Mouse (Mus musculus) MEL (cell line): Measurements from ENCODE around the gene Man2a1. TPM values are rescaled to one million over a fixed set of nuclear protein-coding genes. Genes with fewer than 3 reads are reported as not detected.

Experiments used
- DNase-seq: peaks from one replicate; pipeline ENCODE4 v3.0.0; 2011; ENCODE audit warnings: low read depth, low spot score
- H3K27ac ChIP-seq: 2 replicates; pipeline ENCODE4 v1.5.1; 2012; ENCODE audit warnings: low read depth, mild to moderate bottlenecking, control low read depth, low read length, moderate library complexity; ENCODE audit not compliant: control insufficient read depth
- H3K27me3 ChIP-seq, 2 experiments: fragments of 150-350 bp in 1 of 2; sonication (generic) in 1 of 2; 2 replicates each; pipeline ENCODE4 v1.6.1; 2012; ENCODE audit warnings: low read length in 2 of 2, mild to moderate bottlenecking in 2 of 2, improper control_type of control experiment in 1 of 2, moderate library complexity in 1 of 2; ENCODE audit not compliant: insufficient read depth in 2 of 2, control insufficient read depth in 1 of 2
- H3K36me3 ChIP-seq, 2 experiments: 2 replicates each; pipeline ENCODE4 v1.6.1; 2012 to 2014; ENCODE audit warnings: low read length in 2 of 2, improper control_type of control experiment in 1 of 2, inconsistent platforms in 1 of 2, mild to moderate bottlenecking in 1 of 2; ENCODE audit not compliant: insufficient read depth in 2 of 2, control insufficient read depth in 1 of 2
- H3K4me1 ChIP-seq, 2 experiments: fragments of 150-350 bp in 1 of 2; sonication (generic) in 1 of 2; 2 replicates each; pipeline ENCODE4 v1.6.1; 2012; ENCODE audit warnings: low read length in 2 of 2, improper control_type of control experiment in 1 of 2, mild to moderate bottlenecking in 1 of 2; ENCODE audit not compliant: insufficient read depth in 2 of 2, control insufficient read depth in 1 of 2
- H3K4me3 ChIP-seq, 2 experiments: fragments of 150-350 bp in 1 of 2; sonication (generic) in 1 of 2; 2 replicates each; pipeline ENCODE4 v1.5.1; 2012; ENCODE audit warnings: low read depth in 2 of 2, low read length in 2 of 2, mild to moderate bottlenecking in 2 of 2, moderate library complexity in 2 of 2, control low read depth in 1 of 2, improper control_type of control experiment in 1 of 2; ENCODE audit not compliant: control insufficient read depth in 1 of 2, insufficient read depth in 1 of 2
- H3K79me2 ChIP-seq: 2 replicates; pipeline ENCODE4 v1.6.1; 2012; ENCODE audit warnings: mild to moderate bottlenecking, low read length, moderate library complexity; ENCODE audit not compliant: control insufficient read depth, poor library complexity, insufficient read depth
- H3K9ac ChIP-seq: 2 replicates; pipeline ENCODE4 v1.6.1; 2012; ENCODE audit warnings: low read depth, mild to moderate bottlenecking, control low read depth, low read length, moderate library complexity; ENCODE audit not compliant: control insufficient read depth, poor library complexity, severe bottlenecking
- H3K9me3 ChIP-seq: fragments of 150-350 bp; sonication (generic); replicated peaks from 2 replicates; pipeline ENCODE4 v1.6.1; 2012; ENCODE audit warnings: mild to moderate bottlenecking, low read length, improper control_type of control experiment, moderate library complexity; ENCODE audit not compliant: insufficient read depth
- BHLHE40 ChIP-seq: IDR thresholded peaks from 2 replicates; pipeline ENCODE4 v1.6.1; 2012; ENCODE audit warnings: low read depth, mild to moderate bottlenecking, inconsistent platforms, low read length, improper control_type of control experiment, borderline replicate concordance
- CHD1 ChIP-seq: IDR thresholded peaks from 2 replicates; pipeline ENCODE4 v1.6.1; 2012; ENCODE audit warnings: low read depth, mild to moderate bottlenecking, inconsistent platforms, low read length, improper control_type of control experiment
- CHD2 ChIP-seq: IDR thresholded peaks from 2 replicates; pipeline ENCODE4 v1.6.1; 2011; ENCODE audit warnings: low read length, improper control_type of control experiment
- ELF1 ChIP-seq: IDR thresholded peaks from 2 replicates; pipeline ENCODE4 v1.6.1; 2014; ENCODE audit warnings: low read depth, mild to moderate bottlenecking, inconsistent platforms, low read length, improper control_type of control experiment, moderate library complexity
- EP300 ChIP-seq, 2 experiments: IDR thresholded peaks; 2 replicates each; pipeline ENCODE4 v1.6.1; 2011; ENCODE audit warnings: improper control_type of control experiment in 2 of 2, low read length in 2 of 2, low read depth in 1 of 2, mild to moderate bottlenecking in 1 of 2
- GABPA ChIP-seq: IDR thresholded peaks from 2 replicates; pipeline ENCODE4 v1.6.1; 2012; ENCODE audit warnings: low read depth, mild to moderate bottlenecking, inconsistent platforms, low read length, improper control_type of control experiment, moderate library complexity
- HCFC1 ChIP-seq: IDR thresholded peaks from 2 replicates; pipeline ENCODE4 v1.6.1; 2012; ENCODE audit warnings: low read depth, mild to moderate bottlenecking, inconsistent platforms, low read length, improper control_type of control experiment, moderate library complexity
- MAFK ChIP-seq: IDR thresholded peaks from 2 replicates; pipeline ENCODE4 v1.6.1; 2011; ENCODE audit warnings: low read depth, mild to moderate bottlenecking, low read length, improper control_type of control experiment, borderline replicate concordance
- MEF2A ChIP-seq: IDR thresholded peaks from 2 replicates; pipeline ENCODE4 v1.6.1; 2014; ENCODE audit warnings: low read depth, mild to moderate bottlenecking, inconsistent platforms, low read length, improper control_type of control experiment; ENCODE audit not compliant: poor library complexity, insufficient replicate concordance, severe bottlenecking; ENCODE audit errors: extremely low read depth
- MXI1 ChIP-seq: IDR thresholded peaks from 2 replicates; pipeline ENCODE4 v1.6.1; 2011; ENCODE audit warnings: mild to moderate bottlenecking, low read depth, low read length, improper control_type of control experiment
- NELFE ChIP-seq: IDR thresholded peaks from 2 replicates; pipeline ENCODE4 v1.6.1; 2011; ENCODE audit warnings: low read depth, low read length, improper control_type of control experiment
- NRF1 ChIP-seq: IDR thresholded peaks from 2 replicates; pipeline ENCODE4 v1.6.1; 2014; ENCODE audit warnings: low read depth, mild to moderate bottlenecking, inconsistent platforms, low read length, improper control_type of control experiment, moderate library complexity; ENCODE audit not compliant: poor library complexity, insufficient read depth, severe bottlenecking
- RAD21 ChIP-seq: IDR thresholded peaks from 2 replicates; pipeline ENCODE4 v1.6.1; 2011; ENCODE audit warnings: mild to moderate bottlenecking, low read depth, low read length, improper control_type of control experiment
- TAL1 ChIP-seq: IDR thresholded peaks from 2 replicates; pipeline ENCODE4 v1.6.1; 2012; ENCODE audit warnings: mild to moderate bottlenecking, inconsistent platforms, low read length, moderate library complexity, mixed read lengths
- TBP ChIP-seq: IDR thresholded peaks from 2 replicates; pipeline ENCODE4 v1.8.0; 2011; ENCODE audit warnings: low read depth, low read length, improper control_type of control experiment
- TCF12 ChIP-seq: IDR thresholded peaks from 2 replicates; pipeline ENCODE4 v1.6.1; 2014; ENCODE audit warnings: low read depth, mild to moderate bottlenecking, inconsistent platforms, low read length, improper control_type of control experiment, moderate library complexity
- UBTF ChIP-seq: IDR thresholded peaks from 2 replicates; pipeline ENCODE4 v1.6.1; 2012; ENCODE audit warnings: low read depth, mild to moderate bottlenecking, inconsistent platforms, low read length, improper control_type of control experiment, moderate library complexity, borderline replicate concordance; ENCODE audit not compliant: insufficient read depth
- USF2 ChIP-seq, 2 experiments: IDR thresholded peaks; 2 replicates each; pipeline ENCODE4 v1.6.1; 2011 to 2012; ENCODE audit warnings: improper control_type of control experiment in 2 of 2, low read length in 2 of 2, borderline replicate concordance in 1 of 2, inconsistent platforms in 1 of 2, low read depth in 1 of 2, mild to moderate bottlenecking in 1 of 2; ENCODE audit not compliant: insufficient read depth in 1 of 2
- ZMIZ1 ChIP-seq: IDR thresholded peaks from 2 replicates; pipeline ENCODE4 v1.6.1; 2012; ENCODE audit warnings: low read depth, mild to moderate bottlenecking, inconsistent platforms, low read length, improper control_type of control experiment, moderate library complexity
- ZNF384 ChIP-seq: IDR thresholded peaks from 2 replicates; pipeline ENCODE4 v1.6.1; 2012; ENCODE audit warnings: low read depth, mild to moderate bottlenecking, inconsistent platforms, low read length, improper control_type of control experiment
- polyA plus RNA-seq, 2 experiments: library from polyadenylated mRNA; stranded (reverse) in 1 of 2; unstranded in 1 of 2; fragments of >175 nt in 1 of 2; fragments of >200 nt in 1 of 2; gene quantifications; 2 replicates each; pipeline versions ENCODE4 v1.2.1 to v1.2.4; 2012; ENCODE audit warnings: low replicate concordance in 2 of 2, low read depth in 1 of 2; ENCODE audit not compliant: insufficient read length in 2 of 2, insufficient read depth in 1 of 2, missing spikeins in 1 of 2
- total RNA-seq: library from RNA; depleted of rRNA; stranded (reverse); fragments of 300-350 nt; gene quantifications from 2 replicates; pipeline ENCODE4 v1.2.3, GENCODE M21; 2012

Man2a1 gene
- total and polyA plus RNA-seq, 3 experiments: 8.7 to 27.5 (median 9.1) TPM

- Histone ChIP-seq H3K27me3 (no peaks in the 10 kb centered on the region), H3K4me3 (no peak overlapping the region), H3K4me1 (peaks cover 0 to 4% of the 10 kb centered on the region in 2 experiments; a peak in 1 of 4 replicates), H3K79me2 (no peaks in the 10 kb centered on the region), H3K36me3 (peaks cover 2 to 3% of the 10 kb centered on the region in 2 experiments), H3K27ac (no peak overlapping the region)
- no peak for TF ChIP-seq ELF1
- TF ChIP-seq, all 39 proteins: peak for 0
- Histone ChIP-seq H3K9ac (no peak overlapping the region), H3K9me3 (no peaks in the 10 kb centered on the region)
- peak; percentile 13 for DNase-seq
Observed at GRCm38 (mm10) chr17:64735492-64735891, 135.0 kb downstream of the Man2a1 start.

GRCm38 (mm10) chr17:64737918-64738317, 137.4 kb downstream of the Man2a1 start:
- Histone ChIP-seq H3K4me1 (peaks cover 0 to 8% of the 10 kb centered on the region in 2 experiments; a peak in 2 of 4 replicates), H3K36me3 (peaks cover 0 to 4% of the 10 kb centered on the region in 2 experiments), H3K9me3 (no peaks in the 10 kb centered on the region), H3K27me3 (no peaks in the 10 kb centered on the region), H3K9ac (no peak overlapping the region), H3K79me2 (no peaks in the 10 kb centered on the region), H3K4me3 (no peak overlapping the region), H3K27ac (no peak overlapping the region)
- TF ChIP-seq NRF1: no peak
- no peak for TF ChIP-seq TAL1
- TF ChIP-seq TBP: no peak
- no peak for TF ChIP-seq RAD21
- TF ChIP-seq EP300 (IDR thresholded peaks at IDR 0.05; ENCODE audit: low read depth in 1 of 2, low read length in 2 of 2): no peak
- TF ChIP-seq TCF12: no peak
- TF ChIP-seq MAFK: no peak
- TF ChIP-seq HCFC1: no peak
- no peak for TF ChIP-seq BHLHE40
- no peak for TF ChIP-seq NELFE
- no peak for TF ChIP-seq MEF2A
- no peak for TF ChIP-seq USF2 (IDR thresholded peaks at IDR 0.05; ENCODE audit: borderline replicate concordance in 1 of 2, insufficient read depth in 1 of 2, low read depth in 1 of 2, low read length in 2 of 2)
- TF ChIP-seq UBTF: no peak
- no peak for TF ChIP-seq CHD1
- TF ChIP-seq ZNF384: no peak
- no peak for TF ChIP-seq CHD2
- no peak for TF ChIP-seq ZMIZ1
- TF ChIP-seq GABPA: no peak
- no peak for TF ChIP-seq MXI1
- DNase-seq: no peak
